Mouse (Mus musculus): ENCODE data around the gene Myh3.

Myh3 gene

DNA sequence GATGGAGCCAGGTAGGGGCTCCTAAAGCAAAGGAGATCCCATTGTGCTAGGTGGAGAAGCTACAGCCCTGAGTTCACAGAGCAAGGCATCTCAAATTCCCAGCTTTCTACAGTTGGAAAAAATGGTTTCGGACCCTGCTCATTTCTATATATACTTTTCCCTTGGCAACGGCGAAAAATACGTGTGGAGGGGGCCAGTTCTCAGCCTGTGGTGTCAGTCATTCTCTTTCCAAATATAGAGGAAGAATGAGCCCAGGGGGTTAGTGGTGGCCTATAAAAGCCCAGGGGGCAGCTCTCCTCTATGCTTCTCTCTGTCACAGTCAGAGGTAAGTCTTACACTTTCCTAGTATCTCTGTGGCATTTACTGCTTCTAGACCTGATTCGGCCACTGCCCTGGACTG lies at the start of gene Myh3:
Gene Myh3 (plus strand): TSS at position 301 of the 400 bp plus-strand sequence.
- DNase-seq: no peak

DNA sequence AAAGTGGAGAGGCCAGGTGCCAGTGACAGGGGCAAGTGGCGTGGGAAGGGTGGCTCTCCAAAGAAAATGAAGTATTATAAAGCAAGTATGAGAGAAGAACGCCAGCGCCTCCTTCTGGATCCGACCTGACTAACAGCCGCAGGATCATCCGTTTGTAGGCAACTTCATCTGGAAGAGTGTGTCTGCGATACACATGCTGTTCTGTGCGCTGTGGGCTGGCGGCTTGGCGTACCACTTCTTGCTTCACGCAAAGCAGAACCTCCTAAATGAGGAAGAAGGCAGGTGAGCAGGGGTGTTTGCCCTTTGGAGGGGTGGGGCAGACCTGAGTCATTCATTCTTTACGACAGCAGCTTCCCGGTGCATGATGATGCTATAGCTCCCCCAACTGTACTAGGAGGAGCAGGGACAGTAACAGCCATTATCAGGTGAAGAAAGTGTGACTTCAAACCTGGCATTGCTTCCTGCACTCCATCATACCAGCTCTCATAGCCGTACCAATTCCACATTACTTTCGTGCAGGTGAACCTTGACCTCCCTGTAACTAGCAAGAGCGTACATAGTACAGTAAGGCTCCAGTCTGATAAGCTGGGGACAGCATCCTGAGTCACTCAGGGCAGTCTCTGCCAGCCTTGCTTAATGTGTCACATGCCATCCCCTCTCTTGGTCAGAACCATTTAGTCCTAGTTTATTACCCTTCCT lies 47.0 kb upstream of the Myh3 start:
- peak in 1 of 2 experiments; percentile 32 for DNase-seq

DNA sequence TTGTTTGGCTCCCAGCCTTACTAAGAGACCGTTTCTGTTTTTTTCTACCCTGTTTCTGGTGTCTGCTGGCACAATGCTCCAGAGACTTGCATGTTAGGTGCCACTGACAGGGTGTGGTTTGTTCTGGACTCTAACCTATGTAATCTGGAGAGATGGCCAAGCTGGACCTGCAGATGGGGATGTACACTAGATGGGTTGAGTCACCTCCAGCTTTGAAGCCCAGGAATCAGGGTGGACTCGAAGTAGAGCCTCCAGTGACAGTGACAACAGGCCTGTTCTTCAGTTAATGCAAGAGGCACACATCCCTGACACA lies 46.5 kb upstream of the Myh3 start:
- DNase-seq: no peak

DNA sequence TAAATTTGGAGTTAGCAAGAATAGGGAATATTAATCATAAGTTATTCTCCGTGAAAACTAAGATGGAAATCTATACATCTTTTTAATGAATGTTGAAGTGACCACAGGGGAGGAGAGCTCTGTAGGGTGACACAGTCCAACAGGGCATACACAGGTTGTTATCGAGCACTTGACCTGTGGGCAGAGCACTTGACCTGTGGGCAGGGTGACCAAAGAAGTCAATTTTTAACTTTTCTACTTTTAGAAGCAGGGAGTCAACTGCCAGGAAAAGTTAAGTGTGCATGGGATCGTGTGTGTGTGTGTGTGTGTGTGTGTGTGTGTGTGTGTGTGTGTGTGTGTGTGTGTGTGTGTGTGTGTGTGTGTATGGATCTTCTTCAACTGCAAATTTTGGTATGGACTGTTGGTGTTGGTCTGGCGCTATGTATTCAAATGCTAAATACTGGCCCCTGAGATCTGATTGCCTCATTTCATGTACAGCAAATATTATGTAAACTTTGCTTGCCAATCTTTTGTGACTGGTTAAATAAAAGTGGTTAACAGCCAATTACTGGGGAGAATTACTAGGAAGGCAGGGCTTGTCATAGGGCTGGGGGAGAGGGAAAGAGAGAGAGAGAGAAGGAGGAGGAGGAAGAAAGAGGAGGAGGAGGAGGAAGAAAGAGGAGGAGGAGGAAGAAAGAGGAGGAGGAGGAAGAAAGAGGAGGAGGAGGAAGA lies 43.2 kb upstream of the Myh3 start:
- no peak for DNase-seq

DNA sequence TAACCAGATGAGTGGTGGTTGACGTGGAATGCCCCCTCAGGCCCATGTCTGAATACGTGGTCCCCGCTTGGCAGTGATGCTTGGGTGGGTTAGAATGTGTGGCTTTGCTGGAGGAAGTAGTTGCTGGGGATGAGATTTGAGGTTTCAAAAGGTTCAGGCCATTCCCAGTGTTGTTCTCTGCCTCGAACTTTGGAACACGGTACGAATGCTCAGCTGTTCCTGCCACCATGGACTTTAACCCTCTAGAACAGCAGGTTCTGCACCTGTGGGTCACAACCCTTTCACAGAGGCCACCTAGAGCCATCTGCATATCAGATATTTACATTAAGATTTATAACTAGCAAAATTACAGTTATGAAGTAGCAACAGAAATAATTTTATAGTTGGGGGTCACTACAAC lies 41.9 kb upstream of the Myh3 start:
- DNase-seq: no peak

DNA sequence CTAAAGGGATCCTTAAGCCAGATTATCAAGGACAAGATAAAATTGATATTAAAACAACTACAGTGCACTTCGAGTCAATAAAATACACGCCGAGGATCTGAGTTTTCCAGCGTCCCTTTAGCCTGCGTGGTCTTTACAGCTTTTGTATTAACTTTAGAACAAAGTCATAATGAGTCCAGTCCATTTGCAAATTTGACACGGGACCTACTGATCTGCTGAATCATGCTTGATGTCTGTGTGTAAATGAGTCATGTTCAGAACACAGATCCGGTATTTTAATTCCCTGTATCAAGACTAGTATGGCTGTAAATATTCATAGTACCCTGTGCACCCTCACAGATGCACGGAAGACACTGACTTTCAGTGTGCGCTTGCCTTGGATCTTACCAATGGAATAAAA lies 41.2 kb upstream of the Myh3 start:
- no peak for DNase-seq

DNA sequence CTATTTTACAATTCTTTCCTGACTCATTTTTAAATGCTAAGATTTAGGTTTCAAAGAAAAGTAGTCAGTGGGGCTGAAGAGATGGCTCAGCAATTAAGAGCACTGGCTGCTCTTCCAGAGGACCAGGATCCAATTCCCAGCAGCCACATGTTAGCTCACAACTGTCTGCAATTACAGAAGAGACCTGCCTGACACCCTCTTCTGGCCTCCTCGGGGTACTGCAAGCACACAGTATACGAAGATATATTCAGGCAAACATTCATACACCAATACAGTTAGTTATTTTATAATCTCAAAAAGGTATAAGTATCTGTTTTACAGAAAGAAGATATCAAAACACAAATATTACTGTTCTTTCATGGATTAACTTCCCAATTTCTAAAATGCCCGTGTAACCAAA lies 38.3 kb upstream of the Myh3 start:
- DNase-seq: no peak

DNA sequence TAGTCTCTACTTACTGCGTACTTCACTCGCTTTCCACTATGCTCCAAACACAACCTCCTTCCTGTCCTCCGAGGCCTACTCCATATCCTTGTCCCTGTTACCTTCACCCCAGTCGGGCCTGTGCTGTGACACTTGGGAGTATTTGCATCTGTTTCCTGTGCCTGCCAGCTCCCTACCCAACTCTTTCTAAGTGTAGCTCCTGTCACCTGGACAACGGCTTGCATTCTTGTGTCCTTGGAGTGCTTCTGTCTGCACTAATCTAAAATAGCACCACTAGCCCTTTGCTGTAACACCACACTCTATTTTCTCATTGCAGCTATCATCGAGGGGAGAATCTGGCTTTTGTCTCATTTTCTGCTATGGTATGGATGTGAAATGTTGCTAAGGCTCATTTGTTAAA lies 37.6 kb upstream of the Myh3 start:
- DNase-seq: no peak

DNA sequence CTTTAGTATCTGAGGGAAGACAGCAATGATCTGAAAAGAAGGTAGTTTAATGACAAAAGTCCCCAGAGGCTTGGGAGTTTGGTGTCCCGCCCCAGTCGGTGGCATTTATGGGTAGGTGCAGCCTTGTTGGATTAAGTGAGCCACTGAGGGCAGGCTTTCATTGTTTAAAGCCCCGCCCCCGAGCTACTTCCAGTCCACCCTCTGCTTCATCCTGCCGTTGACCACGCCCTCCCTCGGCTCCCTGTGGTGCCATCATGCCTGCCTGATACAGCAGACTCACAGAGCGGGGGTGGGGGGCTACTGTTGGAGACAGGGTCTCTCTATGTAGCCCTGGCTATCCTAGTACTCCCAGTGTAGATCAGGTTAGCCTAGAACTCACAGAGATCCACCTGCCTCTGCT lies 35.1 kb upstream of the Myh3 start:
- DNase-seq: no peak

DNA sequence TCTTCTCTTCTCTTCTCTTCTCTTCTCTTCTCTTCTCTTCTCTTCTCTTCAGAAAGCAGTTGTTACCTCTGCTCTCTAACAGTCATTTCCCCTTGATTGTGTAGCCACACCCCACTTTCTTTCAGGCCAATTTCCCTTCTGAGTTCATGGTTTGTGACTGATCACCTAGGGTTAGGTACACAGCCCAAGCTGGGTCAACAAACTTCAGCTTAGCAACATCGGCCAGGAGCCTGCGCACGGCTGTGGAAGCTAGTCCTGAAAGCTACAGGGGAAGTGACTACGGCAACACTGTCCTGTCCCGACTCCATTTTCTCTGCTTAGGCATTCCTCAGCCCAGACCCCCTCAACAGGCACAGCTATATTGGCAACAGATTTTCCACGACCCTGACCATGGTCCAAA lies 33.1 kb upstream of the Myh3 start:
- no peak for DNase-seq

DNA sequence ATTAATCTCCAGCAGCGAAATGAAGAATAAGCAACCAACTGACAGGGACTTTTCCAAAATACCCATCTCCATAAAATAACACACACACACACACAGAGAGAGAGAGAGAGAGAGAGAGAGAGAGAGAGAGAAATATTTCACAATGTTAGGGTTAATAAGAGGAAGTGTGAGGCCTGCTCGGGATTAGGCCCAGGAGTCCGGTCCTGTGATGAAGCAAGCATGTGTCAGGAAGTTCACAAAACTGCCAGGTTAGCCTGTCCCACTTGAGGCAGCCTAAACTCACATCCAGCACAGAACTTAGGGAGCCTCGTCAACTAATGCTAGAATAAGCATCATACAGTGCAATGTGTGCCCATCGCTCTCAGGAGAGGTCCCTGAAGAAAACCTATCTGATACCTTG lies 30.9 kb upstream of the Myh3 start:
- no peak for DNase-seq

DNA sequence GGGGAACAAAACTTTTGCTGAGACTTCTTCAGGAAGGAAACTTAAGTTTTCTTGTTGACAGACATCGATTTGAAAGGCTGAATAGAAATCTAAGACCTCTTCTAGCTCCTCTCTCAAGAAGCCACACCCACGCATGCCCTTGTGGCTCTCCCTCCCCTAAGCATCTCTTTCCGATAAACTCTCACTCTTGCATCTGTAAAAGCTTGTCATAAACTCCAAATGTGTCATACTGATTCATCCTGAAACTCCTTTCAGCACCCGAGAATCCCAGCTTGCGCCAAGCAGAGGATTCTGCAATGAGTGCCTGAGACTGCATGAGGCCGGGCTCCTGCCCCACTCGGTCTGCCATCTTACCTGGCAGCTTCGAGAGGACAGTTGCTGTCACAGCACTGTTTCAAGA lies 29.6 kb upstream of the Myh3 start:
- no peak for DNase-seq

DNA sequence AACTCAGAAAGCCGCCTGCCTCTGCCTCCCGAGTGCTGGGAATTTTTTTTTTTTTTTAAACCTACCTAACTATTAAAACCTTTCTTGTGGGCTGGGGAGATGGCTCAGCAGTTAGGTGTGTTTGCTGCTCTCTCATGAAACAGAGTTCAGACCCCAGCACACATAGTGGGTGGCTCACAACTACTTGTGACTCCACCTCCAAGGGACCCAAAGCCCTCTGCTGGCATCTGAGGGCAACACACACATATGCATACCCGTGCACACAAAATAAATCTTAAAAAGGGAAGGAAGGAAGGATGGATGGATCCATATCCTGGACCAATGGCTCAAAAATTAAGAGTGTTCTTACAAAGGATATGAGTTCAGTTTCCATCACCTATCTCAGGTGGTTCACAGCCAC lies 28.8 kb upstream of the Myh3 start:
- DNase-seq: no peak

DNA sequence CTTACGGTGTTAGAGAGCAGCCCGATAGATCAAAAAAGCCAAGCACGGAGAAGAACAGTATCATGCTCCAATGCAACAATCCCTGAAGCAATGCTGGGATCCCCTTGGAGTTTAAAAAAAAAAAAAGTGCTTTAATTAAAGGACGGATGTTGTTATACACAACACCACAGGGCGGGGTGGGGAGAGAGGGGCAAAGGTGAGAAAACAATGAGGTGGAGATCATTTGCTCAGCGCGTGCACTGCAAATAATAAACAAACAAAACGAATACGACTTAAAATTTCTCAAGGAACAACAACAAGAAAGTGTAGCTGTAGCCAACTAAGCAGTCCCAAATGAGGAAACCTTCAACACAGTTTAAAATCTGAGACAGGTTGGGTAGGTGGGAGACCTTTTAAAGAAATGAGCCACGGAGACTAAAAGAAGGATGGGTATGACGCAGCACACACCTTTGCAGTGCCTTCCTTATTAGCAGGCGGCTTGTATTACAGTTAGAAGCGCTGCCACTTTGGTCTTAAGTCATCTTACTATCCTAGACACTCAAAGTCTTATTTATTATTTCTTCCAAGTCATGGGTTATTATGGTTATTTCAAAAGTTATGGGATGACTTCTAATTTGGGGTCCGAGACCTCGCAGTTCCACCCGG lies 26.3 kb upstream of the Myh3 start:
- peak in 1 of 2 experiments; percentile 22 for DNase-seq

DNA sequence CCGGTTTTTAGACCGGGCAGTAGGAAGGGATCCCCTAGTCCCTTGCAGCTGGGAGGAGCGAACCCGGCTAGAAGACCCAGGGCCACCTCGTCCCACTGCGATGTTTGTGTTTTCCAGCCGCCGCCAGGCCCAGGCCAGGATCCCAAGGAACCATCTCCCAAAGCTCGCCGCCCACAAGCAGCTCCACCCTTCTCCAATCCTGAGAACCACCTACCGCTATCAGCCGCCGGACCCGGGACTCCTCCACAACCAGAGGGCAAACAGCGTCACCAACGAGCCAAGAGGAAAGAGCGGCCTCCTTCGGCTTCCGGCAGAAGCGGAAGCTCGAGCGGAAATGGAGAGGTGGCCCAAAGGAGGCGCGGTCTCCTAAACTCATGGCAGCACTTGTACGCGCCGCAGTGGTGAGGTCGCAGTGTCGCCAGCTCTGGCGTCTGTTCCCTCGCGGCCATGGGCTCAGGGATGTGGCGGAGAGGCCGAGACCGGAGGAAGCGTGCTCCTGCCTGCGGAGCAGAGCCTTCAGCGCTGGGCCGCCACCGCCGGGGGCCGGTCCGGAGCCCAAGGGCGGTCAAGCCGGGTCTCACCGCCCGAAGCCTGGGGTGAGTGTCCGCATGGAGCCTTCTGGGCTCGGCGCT lies 25.7 kb upstream of the Myh3 start, which contains the start of the genes Adprm and Sco1:
Gene Adprm (minus strand): TSS at position 274 of the 632 bp plus-strand sequence.
Gene Sco1 (plus strand): TSS at position 350 of the 632 bp plus-strand sequence.
- peak; percentile 90 to 93 for DNase-seq

DNA sequence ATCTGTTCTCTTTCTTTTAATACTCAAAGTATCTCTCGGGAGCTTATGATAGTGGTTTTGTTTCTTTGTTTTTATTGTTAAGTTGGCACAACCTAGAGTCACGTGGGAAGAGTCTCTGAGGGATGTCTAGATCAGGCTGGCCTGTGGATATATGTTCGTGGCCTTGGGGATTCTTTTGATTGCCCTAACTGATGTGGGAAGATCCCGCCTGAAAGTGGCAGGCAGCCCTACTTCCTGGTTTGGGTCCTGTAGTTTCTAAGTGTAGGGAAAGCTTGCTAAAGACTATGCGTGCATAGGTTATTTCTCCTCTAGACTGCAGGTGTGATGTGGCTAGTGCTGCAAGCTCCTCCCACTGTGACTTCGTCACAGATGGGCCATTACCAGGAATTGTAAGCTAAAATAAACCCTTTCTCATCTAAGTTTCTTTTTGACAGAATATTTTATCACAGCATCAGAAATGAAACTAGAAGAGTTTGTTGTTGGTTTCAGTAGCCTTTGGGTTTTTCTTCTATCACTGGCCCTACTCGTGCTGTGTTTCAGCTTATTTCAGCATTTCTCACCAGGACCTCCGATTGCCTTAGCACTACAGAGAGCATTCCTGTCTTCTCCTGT lies 23.2 kb upstream of the Myh3 start:
- no peak for DNase-seq

DNA sequence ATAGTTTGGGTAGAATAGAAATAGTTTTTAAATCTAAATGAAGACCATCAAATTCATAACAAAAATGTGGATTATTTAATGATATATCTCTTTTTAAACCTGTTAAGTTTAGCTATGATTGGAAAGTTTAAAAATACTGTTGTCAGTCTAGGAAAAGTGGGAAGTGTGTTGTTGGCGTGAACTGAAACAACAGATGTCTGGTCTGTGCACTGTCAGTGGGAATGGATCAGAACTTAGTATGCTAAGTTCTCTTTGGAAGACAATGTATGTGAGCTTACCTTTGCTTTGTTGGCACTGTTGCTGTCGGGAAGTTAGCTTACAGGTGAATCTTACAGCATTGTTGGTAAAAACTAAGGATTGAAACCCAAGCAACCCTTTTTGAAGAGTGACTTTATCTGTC lies 16.8 kb upstream of the Myh3 start:
- no peak for DNase-seq

DNA sequence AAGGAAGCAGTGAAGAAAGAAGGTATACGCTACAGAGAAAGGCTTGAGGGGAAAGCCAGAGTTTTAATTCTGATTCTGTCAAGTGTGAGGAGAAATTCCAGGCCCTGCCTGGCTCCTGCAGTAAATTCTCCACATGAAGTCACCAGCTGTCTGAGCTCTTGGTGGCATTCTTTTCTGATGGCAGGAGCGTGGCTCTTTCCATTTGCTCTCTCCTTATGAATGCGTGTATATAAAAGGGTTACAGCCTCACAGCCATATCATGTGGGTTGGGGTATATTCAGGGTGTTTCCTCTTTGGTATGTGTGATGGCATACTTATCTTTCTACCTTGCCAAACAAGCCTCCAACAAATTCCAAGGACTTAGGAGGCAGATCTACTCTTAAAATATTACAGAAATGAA lies 15.4 kb upstream of the Myh3 start:
- no peak for DNase-seq

DNA sequence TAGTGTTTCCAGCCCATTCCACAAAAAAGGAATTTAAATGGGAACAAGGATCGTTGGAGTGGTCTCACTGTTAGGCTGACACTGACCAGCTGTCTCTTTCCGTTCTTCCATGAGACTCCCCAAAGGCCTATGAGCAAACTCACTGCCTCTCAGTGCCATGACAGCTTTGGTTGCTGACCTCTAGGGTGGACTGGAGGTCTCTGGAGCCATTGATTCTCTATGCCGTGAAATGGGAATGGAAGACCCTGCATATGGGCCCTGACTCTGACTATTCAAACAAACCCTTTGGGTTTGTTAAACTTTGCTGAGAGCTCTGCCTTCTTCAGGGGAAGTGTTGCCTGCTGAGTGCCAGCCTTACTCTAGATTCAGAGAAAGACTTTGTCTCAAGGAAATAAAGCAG lies 10.4 kb upstream of the Myh3 start:
- no peak for DNase-seq

DNA sequence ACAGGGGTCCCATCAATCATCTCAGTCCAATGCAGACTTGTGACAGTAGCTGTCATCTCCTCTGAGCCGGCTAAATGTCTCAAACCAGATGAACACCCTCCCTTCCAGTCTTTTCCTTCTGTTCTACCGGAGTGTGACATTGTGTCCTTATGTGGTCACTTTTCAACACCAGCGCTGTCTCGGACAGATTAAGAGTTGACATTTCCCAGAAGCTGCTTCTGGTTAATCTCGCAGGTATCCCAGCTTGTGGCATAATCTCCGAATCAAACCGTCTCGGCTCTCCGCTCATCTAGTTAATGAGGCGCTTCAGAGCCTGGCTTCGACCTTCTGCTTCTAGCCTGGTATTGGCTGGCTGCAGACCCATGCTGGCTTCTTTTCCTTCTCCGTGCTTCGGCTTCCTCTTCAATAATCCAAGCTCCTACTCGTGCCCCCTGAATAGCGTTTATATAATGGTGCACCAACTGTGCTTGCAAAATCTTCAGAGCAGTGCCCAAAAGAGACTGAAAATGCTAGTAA lies 5.4 kb upstream of the Myh3 start:
- DNase-seq: no peak

DNA sequence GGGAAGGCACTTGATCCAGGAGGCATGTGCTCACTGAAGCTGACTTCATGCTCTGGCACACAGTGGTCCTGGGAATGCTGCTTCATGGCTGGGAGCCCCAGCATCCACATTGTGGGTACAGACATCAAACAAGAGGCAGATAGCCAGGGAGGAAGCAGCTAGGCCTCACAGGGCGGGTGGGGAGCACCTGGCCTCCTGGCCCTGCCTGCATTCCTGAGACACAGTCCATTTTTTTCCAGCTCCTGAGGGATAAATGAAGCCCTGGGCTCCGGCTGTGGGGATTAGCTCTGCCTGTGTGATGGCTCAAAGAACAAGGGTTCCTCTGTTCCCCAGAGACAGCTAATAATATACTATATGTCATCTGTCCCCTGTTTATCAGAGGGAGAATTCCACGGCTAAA lies 3.1 kb upstream of the Myh3 start:
- DNase-seq: no peak

DNA sequence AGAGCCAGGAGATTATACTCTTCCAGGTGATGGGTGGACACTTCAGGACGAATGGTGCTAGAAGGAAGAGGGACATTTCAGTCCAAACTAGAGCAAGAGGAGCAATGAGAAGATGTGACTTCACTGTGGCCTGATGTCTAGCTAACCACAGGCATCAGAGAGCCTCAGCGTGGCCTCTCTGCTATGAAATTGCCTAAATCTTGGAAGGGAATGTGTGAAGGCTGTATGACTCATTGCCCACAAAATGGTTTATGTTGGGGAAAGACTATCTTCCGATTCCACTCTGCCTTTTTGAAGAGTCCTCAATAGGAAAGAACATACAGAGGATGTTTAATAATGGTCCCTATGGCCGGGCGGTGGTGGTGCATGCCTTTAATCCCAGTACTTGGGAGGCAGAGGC lies 1.3 kb upstream of the Myh3 start:
- DNase-seq: no peak

DNA sequence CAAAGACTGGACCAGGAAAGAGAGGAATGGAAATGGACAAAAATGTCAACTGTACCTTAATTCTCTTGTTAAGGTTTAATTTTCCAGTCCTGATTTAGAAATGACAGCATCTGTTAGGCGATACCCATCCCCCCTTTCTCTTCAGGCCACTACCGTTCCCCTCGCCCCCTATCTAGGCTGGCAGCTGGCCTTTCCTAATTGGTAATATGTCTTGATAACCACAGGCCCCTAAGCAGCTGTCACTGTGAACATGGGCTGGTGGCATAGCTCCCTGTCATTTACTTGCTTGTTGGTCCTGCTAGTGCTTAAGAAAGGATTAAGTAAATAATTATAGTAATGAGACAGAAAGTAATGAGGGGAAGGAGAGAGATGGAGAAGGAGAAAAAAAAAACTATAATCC lies 665 bp upstream of the Myh3 start:
- no peak for DNase-seq
